14 mouse cellular contexts compared by ENCODE assay signal in the genomic region with DNA sequence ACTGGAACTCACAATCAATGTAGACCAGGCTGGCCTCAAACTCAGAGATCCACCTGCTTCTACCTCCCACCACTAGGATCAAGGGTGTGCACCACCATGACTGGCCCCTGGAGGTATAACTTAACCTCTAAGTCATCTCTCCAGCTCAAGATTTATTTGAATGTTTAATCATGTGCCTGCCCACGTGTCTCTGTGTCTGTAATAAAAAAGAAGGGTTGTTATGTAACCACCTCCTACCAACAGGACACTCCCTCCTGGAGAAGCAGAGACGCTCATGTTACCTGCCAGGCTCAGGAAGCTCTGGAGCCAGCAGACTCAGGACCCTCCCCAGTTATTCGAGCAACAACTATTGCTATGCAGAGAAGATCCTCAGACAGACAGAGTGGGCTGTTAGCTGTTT.
"Had no signal": no experiment of that assay in that cellular context is flagged by ENCODE, and none has a peak within 500 bp of the region (broad histone marks: within the 10 kb centered on the region; RNA-seq: fewer than 3 reads in every experiment).

No protein-coding gene starts in this region.

- H3K4me1 ChIP-seq: limb, embryonic 13.5 days; liver, embryonic 12.5 days; liver, embryonic 15.5 days; lung, embryonic 15.5 days had no signal

- DNase-seq: left cerebral cortex, postnatal 4 days; liver; lung, postnatal 4 days; midbrain, embryonic 14.5 days; right cerebral cortex, postnatal 14 days; right cerebral cortex, postnatal 4 days; thymus, adult 2 months; thymus, postnatal 14 days; thymus, postnatal 4 days had no signal

- H3K27me3 ChIP-seq: limb, embryonic 13.5 days; liver, embryonic 12.5 days; liver, embryonic 15.5 days; lung, embryonic 15.5 days had no signal

- H3K36me3 ChIP-seq: limb, embryonic 13.5 days; liver, embryonic 12.5 days; liver, embryonic 15.5 days; lung, embryonic 15.5 days had no signal

- H3K4me3 ChIP-seq: limb, embryonic 13.5 days; liver, embryonic 12.5 days; liver, embryonic 15.5 days; lung, embryonic 15.5 days had no signal

- H3K27ac ChIP-seq: limb, embryonic 13.5 days; liver, embryonic 12.5 days; liver, embryonic 15.5 days; lung, embryonic 15.5 days; stomach, postnatal 0 days had no signal
